Mouse (Mus musculus) macrophage (primary cell): Measurements from ENCODE around the gene Ap4m1. TPM values are rescaled to one million over a fixed set of nuclear protein-coding genes. Genes with fewer than 3 reads are reported as not detected.
A peak's percentile ranks its signal among the peaks of the same experiment; 100 is the strongest.
"Not testable (repeated sequence)": the region's sequence is repeated elsewhere in the genome, so short reads cannot be mapped to it uniquely, and the experiment has no call there.

Experiments used
- H3K27ac ChIP-seq: fragments of 350-480 bp; formaldehyde crosslinking; 2 replicates; pipeline ENCODE4 v1.9.0; 2021
- H3K36me3 ChIP-seq: fragments of 350-480 bp; formaldehyde crosslinking; 2 replicates; pipeline ENCODE4 v1.9.0; 2021; ENCODE audit errors: inconsistent target
- H3K4me3 ChIP-seq: fragments of 350-480 bp; formaldehyde crosslinking; 2 replicates; pipeline ENCODE4 v1.9.0; 2021; ENCODE audit errors: inconsistent target
- H3K79me2 ChIP-seq: fragments of 350-480 bp; formaldehyde crosslinking; 2 replicates; pipeline ENCODE4 v1.9.0; 2021; ENCODE audit errors: inconsistent target
- WGBS: methylation state at CpG from one replicate; pipeline ENCODE4 v1.1.7; 2026; ENCODE audit warnings: inconsistent platforms; ENCODE audit not compliant: missing documents; 5-methylcytosine and 5-hydroxymethylcytosine counted together
- polyA plus RNA-seq: library from polyadenylated mRNA; stranded (reverse); fragments of 250-400 nt; gene quantifications from 3 replicates; pipeline ENCODE4 v1.2.4, GENCODE M21; 2018; ENCODE audit warnings: inconsistent platforms

The Ap4m1 gene
- polyA plus RNA-seq, 1 experiment from 2014 or later = 13.0 TPM

DNA sequence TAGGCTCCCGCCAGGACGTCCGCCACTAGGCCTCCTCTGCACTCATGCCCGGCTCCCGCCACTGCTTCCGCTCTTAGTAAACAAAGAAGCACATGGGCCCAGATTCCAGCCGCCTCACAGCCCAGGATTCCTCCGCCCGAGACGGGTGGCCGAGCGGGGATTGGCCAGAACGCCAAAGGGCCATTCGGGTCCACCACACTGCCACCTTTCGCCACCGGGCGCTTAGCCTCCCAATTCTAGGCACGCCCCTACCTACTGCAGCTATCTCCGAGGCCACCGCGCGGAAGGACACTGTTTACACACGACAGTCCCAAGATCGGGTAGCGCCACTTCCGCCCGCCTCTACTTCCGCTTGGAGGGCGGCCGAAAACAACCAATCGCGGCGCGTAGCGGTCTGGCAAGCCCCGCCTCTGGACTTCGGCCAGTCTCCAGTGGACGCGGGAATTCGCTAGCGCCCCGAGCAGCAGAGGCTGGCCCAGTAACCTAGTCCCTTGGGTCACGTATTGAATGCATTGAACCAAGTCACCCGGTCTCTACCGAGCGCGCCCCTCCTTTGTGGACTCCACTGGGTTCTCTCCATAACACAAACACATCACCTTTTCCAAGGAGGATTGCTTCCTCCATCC lies 753 bp upstream of the Ap4m1 start:
- Histone ChIP-seq H3K79me2 (peaks cover 19% of the 10 kb centered on the region), H3K36me3 (peaks cover 32% of the 10 kb centered on the region; the same call in 1 of the 2 replicates), H3K27ac (peak overlapping the region; percentile 77), H3K4me3 (peak overlapping the region; percentile 88)
- WGBS = 0% methylated on average over 47 of the region's 47 CpGs

- H3K27ac ChIP-seq = peak overlapping the region; percentile 77
- peaks cover 19% of the 10 kb centered on the region for H3K79me2 ChIP-seq
- peaks cover 30% of the 10 kb centered on the region; the same call in 1 of the 2 replicates for H3K36me3 ChIP-seq
- WGBS = 66% methylated on average over 3 of the region's 3 CpGs
- no peak overlapping the region for H3K4me3 ChIP-seq
Measured at GRCm38 (mm10) chr5:138173217-138173616, 1.4 kb downstream of the Ap4m1 start.

- H3K4me3 ChIP-seq = peak within 1 kb of the TSS; percentile 94
- H3K79me2 ChIP-seq = peaks cover 15% of the 10 kb centered on the region
- peak within 1 kb of the TSS; percentile 82 for H3K27ac ChIP-seq
- under 1% methylated on average over 31 of the region's 31 CpGs for WGBS
- peaks cover 16% of the 10 kb centered on the region; the same call in 1 of the 2 replicates for H3K36me3 ChIP-seq
Measured at GRCm38 (mm10) chr5:138186950-138187638, 15.3 kb downstream of the Ap4m1 start, which contains the start of the genes Taf6 and Cnpy4. Taf6 (minus strand) TSS chr5:138187451. Cnpy4 (plus strand) TSS chr5:138187485.

- Histone ChIP-seq H3K79me2 (peaks cover 15% of the 10 kb centered on the region), H3K36me3 (peaks cover 9% of the 10 kb centered on the region; the same call in 1 of the 2 replicates), H3K27ac (peak overlapping the region; percentile 82), H3K4me3 (peak overlapping the region; percentile 94)
- 2% methylated on average over 10 of the region's 10 CpGs for WGBS
Measured at GRCm38 (mm10) chr5:138187661-138188306, 16.0 kb downstream of the Ap4m1 start.

DNA sequence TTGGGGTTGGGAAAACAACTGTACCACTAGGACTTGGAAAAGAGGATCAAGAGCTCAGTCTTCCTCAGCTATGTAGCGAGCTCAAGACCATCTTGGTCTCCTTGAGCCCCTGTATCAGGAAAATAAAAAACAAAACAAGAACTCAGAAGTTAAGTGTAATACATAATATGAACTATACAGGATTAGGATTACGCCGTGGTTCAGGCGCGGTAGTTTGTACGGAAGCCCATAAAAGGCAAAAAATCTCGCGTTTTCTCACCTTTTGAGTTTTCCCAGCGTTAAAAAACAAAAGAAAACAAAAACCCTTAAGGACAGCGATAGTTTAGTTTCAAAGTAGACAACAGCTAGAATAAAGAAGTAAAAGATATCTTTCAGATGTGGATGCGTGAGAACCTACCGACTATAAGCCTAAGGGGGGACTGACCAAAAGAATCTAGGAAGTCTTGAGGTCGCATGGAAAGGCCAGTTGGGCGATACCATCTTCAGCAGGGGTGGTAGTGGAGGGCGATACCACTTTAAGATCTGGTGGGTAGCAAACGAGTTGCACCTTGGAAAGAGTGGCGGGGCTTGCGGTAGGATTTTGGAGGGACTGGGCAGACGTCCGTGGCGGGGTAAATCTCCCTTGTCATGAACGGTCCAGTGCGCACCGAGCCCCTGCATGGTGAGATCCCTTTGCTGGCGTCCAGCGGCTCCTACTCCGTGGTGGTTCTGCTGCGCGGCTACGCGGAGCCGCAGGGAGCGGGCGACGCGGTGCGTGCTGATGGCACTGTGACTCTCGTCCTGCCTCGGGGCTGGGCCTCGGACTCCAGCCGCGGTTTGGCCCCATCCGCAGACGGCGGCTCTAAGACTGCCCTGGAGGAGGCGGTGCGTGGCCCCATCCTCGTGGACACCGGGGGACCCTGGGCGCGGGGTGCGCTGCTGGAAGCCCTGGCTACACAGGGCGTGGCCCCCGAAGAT lies 22.2 kb downstream of the Ap4m1 start, which contains the start of gene Mblac1:
Gene Mblac1, plus strand, starts transcription at position 544 of the 957 bp plus-strand sequence.
- Histone ChIP-seq H3K36me3 (no peaks in the 10 kb centered on the region), H3K79me2 (no peaks in the 10 kb centered on the region; the same call in 1 of the 2 replicates), H3K27ac (peak within 1 kb of the TSS; percentile 88), H3K4me3 (peak within 1 kb of the TSS; percentile 61)
- WGBS = 4% methylated on average over 47 of the region's 54 CpGs

DNA sequence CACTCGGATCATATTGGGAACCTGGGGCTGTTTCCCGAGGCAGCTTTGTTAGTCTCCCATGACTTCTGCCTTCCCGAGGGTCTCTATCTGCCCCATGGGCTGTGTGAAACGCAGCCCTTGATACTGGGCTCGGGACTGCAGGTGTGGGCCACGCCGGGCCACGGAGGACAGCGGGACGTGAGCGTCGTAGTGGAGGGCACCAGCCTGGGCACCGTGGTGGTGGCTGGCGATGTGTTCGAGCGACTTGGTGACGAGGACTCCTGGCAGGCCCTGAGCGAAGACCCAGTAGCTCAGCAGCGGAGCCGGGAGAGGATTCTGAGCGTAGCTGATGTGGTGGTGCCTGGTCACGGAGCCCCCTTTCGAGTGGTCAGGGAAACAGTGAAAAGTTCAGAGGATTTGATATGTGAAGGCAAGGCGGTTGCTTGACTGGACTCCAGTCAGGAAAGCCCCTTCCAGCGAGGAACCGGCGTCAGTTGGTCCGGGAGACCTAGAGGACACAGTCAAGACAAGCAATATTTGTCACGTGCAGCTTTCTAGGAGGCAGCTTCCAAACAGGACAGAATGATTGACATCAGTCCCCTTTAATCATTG lies 23.0 kb downstream of the Ap4m1 start:
- no peaks in the 10 kb centered on the region; the same call in 1 of the 2 replicates for H3K79me2 ChIP-seq
- H3K36me3 ChIP-seq = no peaks in the 10 kb centered on the region
- H3K4me3 ChIP-seq = peak overlapping the region; percentile 61
- H3K27ac ChIP-seq = peak overlapping the region; percentile 88
- WGBS = under 1% methylated on average over 29 of the region's 29 CpGs

DNA sequence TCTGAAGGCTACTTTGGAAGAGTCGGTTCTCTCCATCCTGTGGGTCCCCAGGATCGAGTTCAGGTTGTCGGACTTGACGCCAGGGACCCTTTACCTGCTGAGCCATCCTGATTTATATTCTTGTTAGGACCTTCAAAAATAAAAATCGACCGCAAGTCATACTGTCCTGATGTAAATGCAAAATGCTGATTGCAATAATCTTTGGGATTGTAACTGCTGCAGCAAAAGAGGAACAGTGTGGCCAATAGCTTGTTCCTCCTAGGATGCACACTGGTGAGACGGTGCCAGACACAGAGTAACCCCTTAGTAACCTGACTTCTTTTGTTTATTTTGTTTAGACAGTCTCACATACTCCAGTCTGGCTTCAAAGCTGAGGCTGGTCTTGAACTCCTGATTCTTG lies 23.7 kb downstream of the Ap4m1 start:
- H3K79me2 ChIP-seq = no peaks in the 10 kb centered on the region; the same call in 1 of the 2 replicates
- no peaks in the 10 kb centered on the region for H3K36me3 ChIP-seq
- peak overlapping the region; percentile 61 for H3K4me3 ChIP-seq
- peak overlapping the region; percentile 88 for H3K27ac ChIP-seq
- WGBS = 13% methylated on average over 7 of the region's 7 CpGs

GRCm38 (mm10) chr5:138199576-138199975 lies 27.8 kb downstream of the Ap4m1 start:
- H3K36me3 ChIP-seq = no peaks in the 10 kb centered on the region

DNA sequence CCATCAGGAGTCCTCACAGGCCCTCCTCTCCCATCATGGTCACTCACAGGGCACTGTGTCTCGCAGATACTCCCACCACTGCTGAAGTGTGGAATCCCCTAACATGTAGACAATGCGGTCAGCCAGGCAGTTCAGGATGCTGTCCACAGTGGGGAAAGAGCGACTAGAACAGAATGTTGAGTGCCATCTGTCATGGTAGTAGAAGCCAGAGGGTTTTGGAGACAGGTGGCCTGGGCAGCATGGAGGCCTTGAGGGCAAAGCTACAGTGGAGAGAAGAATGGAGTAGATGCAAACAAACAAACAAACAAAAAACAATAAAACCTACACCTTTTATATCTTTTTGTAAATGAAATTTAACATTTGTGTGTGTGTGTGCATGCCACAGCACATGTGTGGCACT lies 30.3 kb downstream of the Ap4m1 start:
- Histone ChIP-seq H3K4me3 (no peak overlapping the region), H3K36me3 (no peaks in the 10 kb centered on the region), H3K27ac (no peak overlapping the region), H3K79me2 (no peaks in the 10 kb centered on the region)
- 100% methylated on average over 1 of the region's 3 CpGs for WGBS

More at GRCm38 (mm10) chr5:138199576-138199975, 27.8 kb downstream of the Ap4m1 start:
- H3K4me3 ChIP-seq = no peak overlapping the region
- no peaks in the 10 kb centered on the region; the same call in 1 of the 2 replicates for H3K79me2 ChIP-seq
- H3K27ac ChIP-seq = no peak overlapping the region
- WGBS = 0% methylated on average over 1 of the region's 1 CpGs

DNA sequence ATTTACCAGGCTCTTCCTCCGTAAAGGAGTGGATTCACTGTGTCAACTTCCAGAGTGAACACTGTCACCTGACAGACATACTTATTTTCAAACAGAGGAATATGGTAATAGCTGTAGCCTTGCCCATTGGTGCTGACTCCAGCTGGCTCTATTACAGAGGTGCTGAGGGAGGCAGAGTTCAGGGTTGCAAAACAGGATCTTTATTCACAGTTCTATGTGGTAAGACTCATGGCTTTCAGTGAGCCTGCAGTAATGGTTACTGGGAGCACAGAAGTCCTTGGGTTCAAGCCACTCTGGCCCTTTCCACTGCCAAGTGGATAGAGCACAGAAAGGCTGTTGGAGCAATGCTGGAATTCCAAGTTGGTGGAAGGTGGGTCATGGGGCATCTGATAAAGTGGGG lies 35.5 kb downstream of the Ap4m1 start:
- Histone ChIP-seq H3K27ac (no peak overlapping the region), H3K79me2 (no peaks in the 10 kb centered on the region), H3K36me3 (no peaks in the 10 kb centered on the region), H3K4me3 (no peak overlapping the region)
- WGBS = 87% methylated on average over 1 of the region's 1 CpGs

GRCm38 (mm10) chr5:138207873-138208272 lies 36.1 kb downstream of the Ap4m1 start:
- 90% methylated on average over 4 of the region's 4 CpGs for WGBS
- Histone ChIP-seq H3K27ac (no peak overlapping the region), H3K4me3 (no peak overlapping the region), H3K36me3 (no peaks in the 10 kb centered on the region), H3K79me2 (no peaks in the 10 kb centered on the region)

DNA sequence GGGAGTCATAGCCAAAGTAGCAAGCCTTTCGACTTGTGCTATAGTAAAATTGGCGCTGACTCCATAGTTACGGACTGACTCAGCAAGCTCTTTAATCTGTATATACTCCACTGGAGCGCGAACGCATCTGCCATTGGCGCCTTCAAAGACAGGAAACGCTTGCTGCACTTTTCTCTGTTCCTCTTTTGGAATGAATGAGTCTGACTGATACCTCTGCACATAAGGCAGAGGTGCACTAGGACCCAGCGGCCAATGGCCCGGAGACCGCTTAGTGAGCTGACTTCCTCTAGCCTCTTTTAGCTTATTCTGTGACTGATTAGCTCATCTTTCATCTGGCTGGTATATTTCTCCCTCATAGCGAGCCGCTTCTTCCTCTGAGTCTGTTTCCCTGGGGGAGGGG lies 44.8 kb downstream of the Ap4m1 start:
- H3K27ac ChIP-seq, H3K4me3 ChIP-seq, H3K36me3 ChIP-seq, H3K79me2 ChIP-seq: not testable (repeated sequence)
- 95% methylated on average over 13 of the region's 13 CpGs for WGBS

GRCm38 (mm10) chr5:138219864-138220263 lies 48.1 kb downstream of the Ap4m1 start:
- peaks cover 11% of the 10 kb centered on the region; the same call in 1 of the 2 replicates for H3K79me2 ChIP-seq
- no peaks in the 10 kb centered on the region for H3K36me3 ChIP-seq
- 78% methylated on average over 2 of the region's 2 CpGs for WGBS
- no peak overlapping the region for H3K27ac ChIP-seq
- H3K4me3 ChIP-seq = no peak overlapping the region
